Mouse (Mus musculus) testis, adult 2 months (tissue): ENCODE results near the gene Sdc1.

ENCODE experiments used
- CTCF ChIP-seq: fragments of 200-500 bp; IDR thresholded peaks from 2 replicates; pipeline ENCODE4 v1.5.1; 2012; ENCODE audit warnings: low read depth, mild to moderate bottlenecking, inconsistent platforms, low read length, moderate library complexity; ENCODE audit not compliant: control insufficient read depth, insufficient read depth, insufficient replicate concordance
- POLR2A ChIP-seq: fragments of 200-500 bp; IDR thresholded peaks from 2 replicates; pipeline ENCODE4 v1.6.1; 2012; ENCODE audit warnings: low read depth, mild to moderate bottlenecking, inconsistent platforms, low read length, moderate library complexity; ENCODE audit not compliant: control insufficient read depth

GRCm38 (mm10) chr12:8760561-8760960 is 10.6 kb upstream of the Sdc1 start:
- no peak for TF ChIP-seq CTCF
- no peak for TF ChIP-seq POLR2A
